Mouse (Mus musculus): Measurements from ENCODE around the gene Prmt3.

GRCm38 (mm10) chr7:49809562-49809961, 31.4 kb downstream of the Prmt3 start:
- TF ChIP-seq GATA1 (IDR thresholded peaks at IDR 0.05; ENCODE audit: borderline replicate concordance, low read length) (no peak), FLI1 (IDR thresholded peaks at IDR 0.05; ENCODE audit: low read length) (no peak)
